18 mouse cellular contexts compared by ENCODE assay signal in genomic region chr1:57643466-57644097, GRCm38 (mm10).
DNase-seq lines count a peak whose midpoint lies in the region; ATAC-seq and TF ChIP-seq lines count a peak whose summit lies in the region.
"Had no signal": no experiment of that assay in that cellular context is flagged by ENCODE, and none has a peak within 500 bp of the region (broad histone marks: within the 10 kb centered on the region; RNA-seq: fewer than 3 reads in every experiment).

No protein-coding gene starts in this region.

- intact Hi-C loops in heart, postnatal 14 days (cut with DNase I): no loop called here

- H3K4me1 ChIP-seq in heart, embryonic 12.5 days (replicated peaks): peaks cover 9% of the 10 kb centered on the region
- H3K4me1 ChIP-seq in neural tube, embryonic 11.5 days (ENCODE audit: control insufficient read depth, insufficient read depth, low read length): no peaks in the 10 kb centered on the region
- H3K4me1 ChIP-seq in midbrain, embryonic 15.5 days: 0 out of 2 replicates have a peak, but pooled peaks cover 4% of the 10 kb centered on the region
- H3K4me1 ChIP-seq: embryonic facial prominence, embryonic 13.5 days; limb, embryonic 10.5 days had no signal

- H3K27me3 ChIP-seq in heart, embryonic 12.5 days (replicated peaks): no peaks in the 10 kb centered on the region
- no peaks in the 10 kb centered on the region for H3K27me3 ChIP-seq in neural tube, embryonic 11.5 days (ENCODE audit: control insufficient read depth, insufficient read depth, low read length)
- H3K27me3 ChIP-seq in midbrain, embryonic 15.5 days (replicated peaks): no peaks in the 10 kb centered on the region
- H3K27me3 ChIP-seq: embryonic facial prominence, embryonic 13.5 days; kidney, embryonic 15.5 days; lung, embryonic 15.5 days had no signal

- no peaks in the 10 kb centered on the region for H3K9me3 ChIP-seq in heart, embryonic 12.5 days (replicated peaks)
- H3K9me3 ChIP-seq in neural tube, embryonic 11.5 days (ENCODE audit: control insufficient read depth, low read length): no peaks in the 10 kb centered on the region
- H3K9me3 ChIP-seq in midbrain, embryonic 15.5 days: no peaks in the 10 kb centered on the region
- H3K9me3 ChIP-seq: embryonic facial prominence, embryonic 13.5 days; kidney, embryonic 15.5 days; limb, embryonic 10.5 days; lung, embryonic 15.5 days had no signal

- peak overlapping the region; percentile 16; the same call in 1 of the 2 replicates for H3K4me2 ChIP-seq in heart, embryonic 12.5 days
- H3K4me2 ChIP-seq in neural tube, embryonic 11.5 days (ENCODE audit: low read depth): no peak overlapping the region
- H3K4me2 ChIP-seq in midbrain, embryonic 15.5 days: no peak overlapping the region
- H3K4me2 ChIP-seq: embryonic facial prominence, embryonic 13.5 days; kidney, embryonic 15.5 days; liver, embryonic 11.5 days; lung, embryonic 15.5 days had no signal

- WGBS in heart, embryonic 12.5 days: 18% methylated on average over 6 of the region's 6 CpGs
- WGBS in neural tube, embryonic 11.5 days: 60% methylated on average over 6 of the region's 6 CpGs
- 51% methylated on average over 6 of the region's 6 CpGs for WGBS in midbrain, embryonic 15.5 days

- no peaks in the 10 kb centered on the region for H3K36me3 ChIP-seq in heart, embryonic 12.5 days
- no peaks in the 10 kb centered on the region for H3K36me3 ChIP-seq in neural tube, embryonic 11.5 days (ENCODE audit: control insufficient read depth, insufficient read depth, low read length)
- H3K36me3 ChIP-seq in midbrain, embryonic 15.5 days (replicated peaks): no peaks in the 10 kb centered on the region
- H3K36me3 ChIP-seq: embryonic facial prominence, embryonic 13.5 days; kidney, embryonic 15.5 days; limb, embryonic 10.5 days; lung, embryonic 15.5 days had no signal

- H3K9ac ChIP-seq in heart, embryonic 12.5 days: no peak overlapping the region
- no peak overlapping the region for H3K9ac ChIP-seq in neural tube, embryonic 11.5 days (ENCODE audit: low read length)
- no peak overlapping the region for H3K9ac ChIP-seq in midbrain, embryonic 15.5 days
- H3K9ac ChIP-seq: embryonic facial prominence, embryonic 13.5 days; kidney, embryonic 15.5 days; lung, embryonic 15.5 days had no signal

- no peak overlapping the region for H3K27ac ChIP-seq in heart, embryonic 12.5 days (ENCODE audit: poor library complexity, severe bottlenecking)
- no peak overlapping the region for H3K27ac ChIP-seq in neural tube, embryonic 11.5 days (ENCODE audit: low read depth, low read length)
- H3K27ac ChIP-seq in midbrain, embryonic 15.5 days: 0 out of 2 replicates have a peak overlapping the region, but pooled peaks have one; percentile 4
- H3K27ac ChIP-seq in layer of hippocampus, adult 2 months: no peak overlapping the region
- H3K27ac ChIP-seq: embryonic facial prominence, embryonic 13.5 days; kidney, embryonic 15.5 days; left cerebral cortex, adult 2 months; limb, embryonic 10.5 days; lung, embryonic 15.5 days; macrophage had no signal

- DNase-seq in heart, postnatal 14 days: no peak
- peak; percentile 18 for DNase-seq in neural tube, embryonic 11.5 days (ENCODE audit: low spot score)
- DNase-seq in neural tube, embryonic 10.5 days (ENCODE audit: extremely low spot score, low spot score): no peak
- DNase-seq in layer of hippocampus, adult 2 months (ENCODE audit: low spot score in 2 of 2): no peak
- DNase-seq in adipocyte (ENCODE audit: low spot score): no peak
- DNase-seq: adrenal gland, adult 8-10 months; cerebellum, adult 2 months; thymus, postnatal 4 days had no signal

- ATAC-seq in heart, embryonic 12.5 days (ENCODE audit: insufficient number of reproducible peaks, low FRiP score): no peak
- no peak for ATAC-seq in neural tube, embryonic 11.5 days (ENCODE audit: insufficient read depth, low FRiP score, low TSS enrichment)
- ATAC-seq in midbrain, embryonic 15.5 days (replicated peaks): peak; percentile 62
- ATAC-seq: inflammation-experienced regulatory T-cells, adult 6 months had no signal

- H3K4me3 ChIP-seq in heart, embryonic 12.5 days: no peak overlapping the region
- no peak overlapping the region for H3K4me3 ChIP-seq in neural tube, embryonic 11.5 days (ENCODE audit: low read depth, low read length)
- H3K4me3 ChIP-seq in midbrain, embryonic 15.5 days: no peak overlapping the region
- no peak overlapping the region for H3K4me3 ChIP-seq in layer of hippocampus, adult 2 months
- H3K4me3 ChIP-seq: embryonic facial prominence, embryonic 13.5 days; kidney, embryonic 15.5 days; left cerebral cortex, adult 2 months; limb, embryonic 10.5 days; lung, embryonic 15.5 days had no signal

- no peak for TF ChIP-seq CTCF in layer of hippocampus, adult 2 months (conservative IDR thresholded peaks at IDR 0.05)
